Mouse (Mus musculus): ENCODE data around the gene Adat1.

- TF ChIP-seq CTCF (IDR thresholded peaks at IDR 0.05; ENCODE audit: low read depth) (no peak), EP300 (IDR thresholded peaks at IDR 0.05; ENCODE audit: low read depth) (no peak)
Observed at GRCm38 (mm10) chr8:112029455-112029854, 37.4 kb upstream of the Adat1 start.
